Mouse (Mus musculus): ENCODE measurements around the gene Aph1a.
"Not testable (repeated sequence)": the region's sequence is repeated elsewhere in the genome, so short reads cannot be mapped to it uniquely, and the experiment has no call there.

Gene Aph1a

DNA sequence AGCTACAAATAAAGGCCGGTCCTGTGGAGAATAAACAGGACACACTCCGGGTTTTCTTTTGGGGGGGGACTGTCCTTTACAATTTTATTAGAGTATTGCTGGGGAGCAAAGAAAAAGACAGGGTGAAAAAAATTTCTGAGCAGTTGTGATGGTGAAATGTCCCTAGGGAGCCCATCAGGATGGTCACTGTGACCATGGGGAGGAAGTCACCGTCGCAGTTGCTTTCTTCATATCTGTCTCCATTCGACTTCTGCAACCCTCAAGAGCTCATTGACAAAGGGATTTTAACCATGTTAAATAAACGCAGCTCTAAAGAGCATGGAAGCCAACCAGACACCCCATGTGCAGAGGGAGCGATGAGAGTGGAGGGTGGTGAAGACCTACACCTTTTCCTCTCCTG lies 23.0 kb downstream of the Aph1a start:
- in situ Hi-C loops (cut with MseI, MboI): no loop called here

DNA sequence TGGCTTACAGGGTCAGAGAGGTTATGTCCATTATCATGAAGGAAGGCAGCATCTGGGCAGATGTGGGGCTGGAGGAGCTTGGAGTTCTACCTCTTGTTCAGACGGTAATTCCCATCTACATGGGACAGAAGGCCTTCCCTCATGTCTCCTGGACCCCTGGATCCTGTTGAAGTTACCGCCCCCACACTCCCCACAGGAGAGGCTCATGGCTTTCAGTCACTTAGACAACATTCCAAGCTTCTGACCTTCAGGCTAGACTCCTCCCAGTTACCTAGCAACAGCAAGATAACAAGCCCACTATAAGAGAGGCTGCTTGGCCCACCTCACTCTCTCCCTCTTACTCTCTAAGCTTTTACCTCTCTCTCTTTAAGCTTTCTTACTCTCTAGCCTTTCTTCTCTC lies 26.8 kb downstream of the Aph1a start:
- in situ Hi-C loops (cut with MseI, MboI): not testable (repeated sequence)

DNA sequence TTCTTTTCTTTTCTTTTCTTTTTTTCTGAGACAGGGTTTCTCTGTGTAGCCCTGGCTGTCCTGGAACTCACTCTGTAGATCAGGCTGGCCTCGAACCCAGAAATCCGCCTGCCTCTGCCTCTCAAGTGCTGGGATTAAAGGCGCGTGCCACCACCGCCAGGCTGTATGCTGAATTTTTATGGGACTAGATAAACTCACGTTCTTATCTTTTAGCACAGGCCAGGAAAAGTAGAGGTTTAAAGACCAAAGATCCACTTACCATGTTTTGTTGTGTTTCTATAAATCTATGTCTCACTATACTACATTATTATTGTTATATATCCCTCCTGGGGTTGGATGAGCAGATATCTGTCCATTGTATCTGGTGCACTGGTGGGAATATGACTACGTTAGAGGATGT lies 29.7 kb downstream of the Aph1a start:
- in situ Hi-C loops (cut with MseI, MboI): not testable (repeated sequence)

DNA sequence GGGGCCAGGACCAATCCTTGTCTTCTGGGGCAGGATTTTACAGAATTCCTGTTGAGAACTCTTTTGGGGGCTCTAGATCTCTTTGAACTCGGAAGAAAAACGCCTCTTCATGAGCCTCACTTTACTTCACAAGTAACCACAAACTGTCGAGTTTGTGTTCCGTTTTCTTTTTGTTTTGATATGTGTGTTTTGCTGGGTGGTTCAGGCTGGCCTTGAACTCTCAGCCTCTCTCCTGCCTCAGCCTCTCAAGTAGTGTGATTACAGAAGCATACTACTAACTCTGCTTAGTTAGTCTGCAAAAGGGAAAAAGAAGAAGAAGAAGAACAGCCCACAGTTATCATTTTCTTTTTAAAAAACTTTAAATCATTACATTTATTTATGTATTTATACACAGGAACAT lies 30.4 kb downstream of the Aph1a start:
- in situ Hi-C loops (cut with MseI, MboI): no loop called here

DNA sequence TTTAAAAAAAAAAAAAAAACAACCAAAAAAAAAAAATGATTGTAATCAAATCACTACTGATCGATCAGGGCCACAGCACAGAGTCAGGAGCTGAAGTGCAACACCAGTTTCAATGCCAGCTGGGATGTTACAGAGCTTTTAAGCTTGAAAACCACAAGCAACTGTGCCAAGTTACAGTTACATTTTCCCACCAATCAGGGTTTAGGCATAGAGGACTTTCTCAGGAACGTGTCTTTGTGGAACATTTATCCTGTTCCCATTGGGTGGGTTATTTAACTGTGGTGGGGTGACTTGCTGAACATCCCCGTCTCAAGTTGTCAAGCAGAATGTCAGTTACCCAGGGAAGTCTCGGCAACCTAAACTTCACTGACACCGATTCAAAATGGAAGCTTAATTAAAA lies 31.3 kb downstream of the Aph1a start:
- in situ Hi-C loops (cut with MseI, MboI): no loop called here

DNA sequence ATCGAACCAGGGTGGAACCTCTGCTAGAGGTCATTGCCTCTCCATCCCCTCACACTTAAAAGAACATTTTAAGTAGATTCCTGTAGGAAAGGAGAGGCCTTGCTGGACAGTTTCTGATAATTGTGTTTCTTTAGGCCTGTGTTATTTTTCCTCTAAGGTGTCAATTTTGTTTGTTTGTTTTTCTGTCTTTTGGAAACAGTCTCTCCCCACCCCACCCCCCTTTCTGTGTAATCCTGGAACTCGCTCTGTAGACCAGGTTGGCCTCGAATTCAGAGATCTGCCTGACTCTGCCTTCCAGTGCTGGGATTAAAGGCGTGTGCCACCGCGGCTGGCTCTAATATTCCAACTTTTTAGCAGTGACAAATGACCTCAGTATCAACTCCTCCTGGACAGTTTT lies 34.5 kb downstream of the Aph1a start:
- in situ Hi-C loops (cut with MseI, MboI): no loop called here

DNA sequence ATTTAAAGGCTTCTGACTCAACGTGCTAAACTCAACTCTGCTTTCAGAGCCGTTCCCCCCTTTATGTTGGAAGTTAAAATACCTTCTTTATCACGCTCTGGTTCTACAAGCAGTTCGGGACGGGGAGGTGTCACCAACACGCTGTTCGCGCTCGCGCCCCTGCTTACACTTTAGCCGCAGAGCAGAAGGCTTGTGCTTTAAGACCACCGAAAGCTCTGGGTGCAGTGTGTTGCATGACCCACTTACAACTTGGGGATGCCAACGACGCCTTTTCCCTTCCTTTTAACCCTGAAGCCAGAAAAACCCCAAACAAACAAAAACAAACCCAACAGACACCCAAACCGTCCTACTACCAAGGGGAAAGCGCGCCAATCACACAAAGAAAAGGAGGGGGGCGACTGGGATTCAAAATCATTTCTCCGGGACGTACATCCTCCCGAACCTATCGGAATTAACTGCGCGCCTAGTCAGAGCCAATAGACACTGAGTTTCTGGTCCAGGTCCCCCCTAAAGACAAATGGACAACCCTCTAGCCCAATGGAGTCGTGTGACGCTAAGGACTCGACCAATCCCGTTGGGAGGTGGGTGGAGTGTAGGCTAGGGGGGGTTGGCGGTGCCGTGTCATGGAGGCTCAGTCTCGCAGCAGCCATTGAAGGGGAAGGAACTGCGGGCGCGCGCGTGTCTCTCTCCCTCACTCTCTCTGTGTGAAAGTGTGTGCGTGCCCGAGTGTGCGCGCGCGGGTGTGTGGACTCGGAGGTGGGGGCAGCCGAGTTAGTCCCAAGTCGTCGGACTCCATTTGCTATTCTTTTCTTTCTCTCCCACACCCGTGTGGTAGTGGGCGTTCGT lies 35.1 kb downstream of the Aph1a start, which contains the start of gene Anp32e:
Gene Anp32e, plus strand, starts transcription at position 589 of the 846 bp plus-strand sequence.
- in situ Hi-C loops (cut with MseI, MboI): no loop called here

DNA sequence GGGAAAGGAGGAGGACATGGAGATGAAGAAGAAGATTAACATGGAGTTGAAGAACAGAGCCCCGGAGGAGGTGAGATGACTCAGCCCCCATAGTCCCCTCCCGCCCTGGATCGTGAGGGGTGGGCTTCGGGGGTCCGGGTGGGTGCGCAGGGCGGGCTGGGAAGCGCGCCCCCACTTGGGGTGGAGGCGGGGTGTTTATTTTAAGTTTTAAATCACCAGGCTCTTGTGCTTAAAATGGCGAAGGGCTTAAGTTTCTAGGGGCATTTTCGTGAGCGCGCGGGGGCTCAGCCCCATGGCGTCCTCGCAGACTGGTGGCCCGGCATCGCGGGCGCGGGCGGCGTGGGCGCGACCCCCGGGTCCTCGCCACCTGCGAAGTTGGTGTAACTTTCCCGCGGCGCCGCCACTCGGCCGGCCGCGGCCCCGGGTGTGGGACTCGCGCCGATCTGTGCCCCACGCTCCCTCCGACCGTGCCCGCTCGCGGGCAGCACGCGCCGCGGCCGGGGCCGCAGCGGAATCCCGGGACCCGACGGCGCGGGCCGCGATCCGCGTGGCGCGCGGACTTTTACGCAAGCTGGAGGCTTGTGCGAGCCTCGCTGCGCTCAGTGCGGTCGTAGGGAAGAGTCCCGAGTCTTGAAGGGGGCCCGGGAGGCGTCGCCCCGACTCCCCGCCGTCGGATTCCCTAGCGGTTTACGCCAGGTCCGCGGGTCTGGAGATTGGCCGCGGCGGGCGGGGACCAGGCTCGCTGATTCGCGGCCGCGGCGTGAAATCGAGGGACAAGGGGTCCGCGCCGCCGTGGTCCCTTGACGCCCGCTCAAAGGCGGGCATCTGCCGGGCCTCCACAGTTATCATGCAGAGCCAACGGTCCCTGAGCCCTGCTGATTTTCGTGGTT lies 36.1 kb downstream of the Aph1a start:
- in situ Hi-C loops (cut with MseI, MboI): no loop called here

DNA sequence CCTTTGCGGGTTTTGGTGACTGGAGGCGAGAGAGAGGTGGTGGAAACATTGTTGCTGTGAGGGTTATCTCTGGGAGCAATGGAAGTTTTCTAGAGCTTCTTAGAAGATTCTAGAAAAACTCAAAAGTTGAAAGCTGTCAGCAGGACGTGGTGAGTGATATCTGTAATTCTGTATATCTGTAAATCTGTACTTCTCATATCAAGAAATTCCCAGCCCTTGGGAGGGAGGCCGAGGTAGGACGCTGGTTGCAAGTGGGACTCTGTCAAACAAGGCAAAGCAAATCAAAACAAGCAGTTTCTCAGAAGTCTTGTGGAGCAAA lies 36.7 kb downstream of the Aph1a start:
- in situ Hi-C loops (cut with MseI, MboI): no loop called here

DNA sequence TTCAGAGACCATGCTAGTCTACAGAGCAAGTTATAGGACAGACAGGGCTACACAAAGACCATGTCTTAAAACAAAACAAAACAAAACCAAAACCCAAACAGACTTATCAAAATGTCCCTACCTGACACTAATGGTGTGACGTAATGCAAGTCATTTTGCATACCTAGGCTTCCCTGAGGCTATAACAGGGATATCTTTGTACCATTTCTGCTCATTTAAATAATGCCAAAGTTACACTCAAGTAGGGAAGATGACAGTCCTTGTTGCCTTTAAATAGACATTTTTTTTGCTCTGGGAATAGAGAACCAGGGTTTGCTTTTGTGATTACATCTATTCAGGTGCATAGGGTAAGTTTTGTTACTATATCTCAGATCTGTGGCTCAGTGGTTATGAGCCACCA lies 37.7 kb downstream of the Aph1a start:
- in situ Hi-C loops (cut with MseI, MboI): no loop called here

DNA sequence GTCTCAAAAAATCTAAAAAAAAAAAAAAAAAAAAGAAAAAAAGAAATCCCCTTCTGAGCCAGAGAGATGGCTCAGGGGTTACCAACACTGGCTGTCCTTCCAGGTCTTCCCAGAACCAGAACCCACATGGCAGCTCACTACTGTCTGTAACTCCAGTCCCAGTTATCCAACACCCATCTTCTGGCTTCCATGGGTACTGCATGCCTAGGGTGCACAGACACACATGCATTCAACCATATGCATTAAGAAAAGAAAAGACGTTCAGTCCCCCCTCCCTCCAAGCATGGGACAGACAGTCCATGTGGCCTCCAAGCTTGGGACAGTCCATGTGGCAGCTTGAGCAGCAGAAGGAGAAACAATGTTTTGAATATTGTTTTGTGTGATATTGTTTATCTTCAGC lies 38.4 kb downstream of the Aph1a start:
- in situ Hi-C loops (cut with MseI, MboI): no loop called here

DNA sequence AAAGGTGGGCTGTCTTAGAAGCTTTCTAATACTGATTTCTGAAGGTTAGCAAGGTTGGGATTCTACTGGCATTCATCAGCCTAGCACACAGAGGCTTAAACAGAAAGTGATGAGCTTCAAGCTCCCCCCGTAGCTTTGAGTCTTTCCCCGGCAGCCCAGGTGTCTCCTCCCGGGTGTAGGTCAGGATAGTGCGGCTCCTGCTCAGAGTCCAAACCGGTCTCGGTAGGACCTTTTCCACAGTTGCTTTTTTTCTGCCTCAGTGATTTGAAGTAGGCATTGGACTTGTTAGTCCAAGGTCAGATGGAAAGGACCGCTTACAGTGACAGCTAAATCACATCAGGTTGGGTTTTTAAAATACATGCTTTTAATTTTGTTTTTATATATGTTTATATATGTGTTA lies 38.8 kb downstream of the Aph1a start:
- in situ Hi-C loops (cut with MseI, MboI): no loop called here

DNA sequence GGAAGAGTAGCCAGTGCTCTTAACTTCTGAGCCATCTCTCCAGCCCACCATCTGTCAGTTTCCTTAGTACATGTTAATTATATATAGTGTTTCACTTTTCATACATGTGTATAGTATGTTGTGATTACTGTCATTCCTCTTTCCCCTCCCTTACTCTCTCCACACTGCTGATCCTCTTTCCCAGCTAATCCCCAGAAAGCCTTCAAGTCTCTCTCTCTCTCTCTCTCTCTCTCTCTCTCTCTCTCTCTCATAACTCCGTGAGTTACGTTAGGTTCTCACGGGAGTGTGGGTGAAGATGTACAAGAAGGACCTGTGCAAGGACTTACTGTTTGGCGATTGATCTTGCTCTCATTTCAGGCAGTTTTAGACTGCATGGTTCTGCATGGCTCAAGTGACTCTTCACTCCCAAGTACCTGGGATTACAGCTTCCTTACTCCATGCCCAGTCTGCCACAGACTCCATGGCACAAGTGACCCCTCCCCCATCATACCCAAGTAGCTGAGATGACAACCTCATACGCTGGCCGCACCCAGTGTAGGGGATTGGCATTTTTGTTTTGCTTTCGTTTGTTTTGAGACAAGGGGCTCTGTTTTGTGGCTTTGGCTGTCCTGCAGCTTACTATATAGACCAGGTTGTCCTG lies 39.5 kb downstream of the Aph1a start:
- in situ Hi-C loops (cut with MseI, MboI): no loop called here

DNA sequence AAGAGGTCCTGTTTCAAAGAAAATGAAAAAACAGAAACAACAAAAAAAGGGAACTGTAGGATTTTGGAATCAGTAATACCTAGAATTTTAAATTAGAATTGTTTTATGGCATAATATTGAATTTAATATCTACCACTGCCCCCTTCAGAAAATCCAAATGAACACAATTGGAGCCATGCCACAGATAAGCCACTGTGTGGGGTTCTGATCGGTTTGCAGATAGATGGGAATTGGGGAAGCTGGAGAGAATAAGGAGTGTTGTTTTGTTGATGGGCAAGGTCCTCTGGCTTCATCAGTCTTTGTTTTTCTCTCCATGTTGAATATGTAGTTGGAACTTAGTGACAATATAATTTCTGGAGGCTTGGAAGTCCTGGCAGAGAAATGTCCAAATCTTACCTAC lies 40.7 kb downstream of the Aph1a start:
- in situ Hi-C loops (cut with MseI, MboI): no loop called here

DNA sequence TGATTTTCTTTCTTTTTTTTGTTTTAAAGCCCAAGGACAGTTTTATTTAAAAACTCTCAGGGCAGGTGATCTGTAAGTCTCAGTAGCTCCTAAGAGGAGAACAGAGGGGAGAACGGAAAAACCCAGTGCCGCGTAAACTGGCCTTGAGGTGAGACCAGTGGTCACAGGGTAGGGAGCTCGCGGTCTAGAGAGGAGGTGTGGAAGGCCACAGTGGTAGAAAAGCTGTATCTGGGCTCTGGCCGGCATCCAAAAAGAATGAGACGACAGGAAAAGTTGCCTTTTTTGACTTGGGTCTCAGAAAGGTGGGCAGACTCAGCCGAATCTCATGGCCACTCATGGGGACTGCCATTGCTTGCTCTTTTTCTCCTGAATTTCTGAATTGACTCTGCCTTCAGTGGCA lies 44.4 kb downstream of the Aph1a start:
- in situ Hi-C loops (cut with MseI, MboI): no loop called here

DNA sequence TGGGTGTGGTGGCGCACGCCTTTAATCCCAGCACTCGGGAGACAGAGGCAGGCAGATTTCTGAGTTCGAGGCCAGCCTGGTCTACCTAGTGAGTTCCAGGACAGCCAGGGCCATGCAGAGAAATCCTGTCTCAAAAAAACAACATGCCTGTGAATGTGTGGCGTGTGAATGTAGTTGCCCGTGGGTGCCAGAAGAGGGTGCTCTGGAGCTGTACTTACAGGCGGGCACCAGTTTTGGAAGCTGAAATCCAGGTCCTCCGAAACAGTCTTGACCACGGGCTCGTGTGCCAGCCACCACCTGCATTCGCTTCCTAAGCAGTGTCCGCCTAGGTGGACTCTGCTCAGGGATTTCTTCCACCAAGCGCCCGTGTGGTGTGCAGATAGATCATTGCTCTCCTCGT lies 45.1 kb downstream of the Aph1a start:
- in situ Hi-C loops (cut with MseI, MboI): no loop called here

DNA sequence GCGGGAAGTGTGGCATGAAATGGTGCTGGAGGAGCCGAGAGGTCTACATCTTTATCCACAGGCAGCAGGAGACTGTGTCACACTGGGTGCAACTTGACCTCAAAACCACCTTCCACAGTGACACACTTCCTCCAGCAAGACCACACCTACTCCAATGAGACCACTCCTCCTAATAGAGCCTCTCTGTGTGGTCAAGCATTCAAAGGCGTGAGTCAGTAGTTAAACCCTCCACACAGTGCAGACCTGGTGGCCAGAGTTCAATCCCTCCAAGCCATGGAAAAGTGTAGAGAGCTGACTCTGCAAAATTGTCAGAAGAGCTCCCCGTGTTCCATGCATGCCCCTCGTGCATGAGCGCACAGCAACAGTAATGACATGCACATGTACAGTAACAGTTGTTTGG lies 49.0 kb downstream of the Aph1a start:
- in situ Hi-C loops (cut with MseI, MboI): no loop called here

DNA sequence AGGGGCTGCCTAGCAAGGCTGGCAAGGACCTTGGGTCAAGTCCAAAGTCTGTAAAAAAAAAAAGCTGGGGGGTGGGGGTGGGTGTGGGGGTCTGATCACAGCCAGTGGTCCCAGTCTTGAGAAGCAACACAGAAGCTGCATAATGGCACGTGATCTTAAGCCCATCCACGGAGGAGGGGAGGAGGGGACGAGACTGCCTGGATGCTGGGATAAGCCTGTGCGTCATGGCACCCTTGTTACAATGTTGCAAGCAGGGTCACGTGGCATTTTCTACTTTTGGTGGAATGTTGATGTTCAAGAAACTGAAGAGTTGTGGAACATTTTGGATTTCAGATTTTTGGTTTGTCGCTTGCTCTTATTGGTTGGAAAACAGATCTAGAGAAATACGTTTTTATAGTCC lies 49.5 kb downstream of the Aph1a start:
- in situ Hi-C loops (cut with MseI, MboI): no loop called here

DNA sequence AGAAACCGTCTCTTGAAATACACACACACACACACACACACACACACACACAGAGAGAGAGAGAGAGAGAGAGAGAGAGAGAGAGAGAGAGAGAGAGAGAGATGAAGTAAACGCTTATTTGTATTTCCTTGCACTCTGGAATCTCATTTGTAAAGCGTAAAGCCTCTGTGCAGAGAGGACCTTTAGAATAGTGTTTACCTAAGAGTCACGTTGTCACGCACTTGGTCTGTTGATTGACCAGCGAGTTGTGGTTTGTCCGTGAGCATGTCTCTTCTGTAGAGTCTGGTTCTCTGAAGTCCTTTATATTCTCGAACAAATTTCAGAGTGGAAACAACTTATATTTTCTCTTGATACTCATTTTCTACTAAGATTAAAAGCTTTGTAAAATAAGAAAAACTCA lies 51.0 kb downstream of the Aph1a start:
- in situ Hi-C loops (cut with MseI, MboI): no loop called here

DNA sequence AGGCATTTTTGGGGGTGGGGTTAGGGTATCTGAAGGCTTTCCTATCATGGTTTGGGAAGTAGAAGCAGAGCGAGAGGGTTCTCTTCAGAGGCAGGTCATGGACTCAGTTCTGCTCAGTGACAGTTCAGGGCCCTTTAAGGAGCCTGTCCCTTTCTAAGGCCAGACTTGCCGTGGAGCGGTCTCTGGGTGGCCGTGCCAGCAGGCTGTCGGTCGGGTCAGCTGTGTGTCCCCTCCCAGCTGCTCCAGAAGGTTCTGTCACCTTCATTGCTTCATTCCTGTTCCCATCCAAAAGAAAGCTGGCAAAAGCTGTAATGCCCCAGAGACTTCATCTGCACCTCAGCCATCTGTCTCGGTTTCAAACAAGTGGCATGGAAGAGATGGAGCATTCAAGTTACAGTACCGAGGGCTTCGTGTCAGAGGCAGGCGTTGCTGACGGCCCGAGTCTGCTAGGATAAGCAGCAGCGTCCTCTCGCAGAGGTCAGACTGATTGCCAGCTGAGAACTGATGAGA lies 52.0 kb downstream of the Aph1a start:
- in situ Hi-C loops (cut with MseI, MboI): no loop called here
